Mouse (Mus musculus): ENCODE data around the gene Ltk. TPM values are rescaled to one million over a fixed set of nuclear protein-coding genes. Genes with fewer than 3 reads are reported as not detected.
"Not testable (repeated sequence)": the region's sequence is repeated elsewhere in the genome, so short reads cannot be mapped to it uniquely, and the experiment has no call there.

The Ltk gene
- total RNA-seq, 2 experiments from 2014 or later = 1.3 to 2.3 TPM

DNA sequence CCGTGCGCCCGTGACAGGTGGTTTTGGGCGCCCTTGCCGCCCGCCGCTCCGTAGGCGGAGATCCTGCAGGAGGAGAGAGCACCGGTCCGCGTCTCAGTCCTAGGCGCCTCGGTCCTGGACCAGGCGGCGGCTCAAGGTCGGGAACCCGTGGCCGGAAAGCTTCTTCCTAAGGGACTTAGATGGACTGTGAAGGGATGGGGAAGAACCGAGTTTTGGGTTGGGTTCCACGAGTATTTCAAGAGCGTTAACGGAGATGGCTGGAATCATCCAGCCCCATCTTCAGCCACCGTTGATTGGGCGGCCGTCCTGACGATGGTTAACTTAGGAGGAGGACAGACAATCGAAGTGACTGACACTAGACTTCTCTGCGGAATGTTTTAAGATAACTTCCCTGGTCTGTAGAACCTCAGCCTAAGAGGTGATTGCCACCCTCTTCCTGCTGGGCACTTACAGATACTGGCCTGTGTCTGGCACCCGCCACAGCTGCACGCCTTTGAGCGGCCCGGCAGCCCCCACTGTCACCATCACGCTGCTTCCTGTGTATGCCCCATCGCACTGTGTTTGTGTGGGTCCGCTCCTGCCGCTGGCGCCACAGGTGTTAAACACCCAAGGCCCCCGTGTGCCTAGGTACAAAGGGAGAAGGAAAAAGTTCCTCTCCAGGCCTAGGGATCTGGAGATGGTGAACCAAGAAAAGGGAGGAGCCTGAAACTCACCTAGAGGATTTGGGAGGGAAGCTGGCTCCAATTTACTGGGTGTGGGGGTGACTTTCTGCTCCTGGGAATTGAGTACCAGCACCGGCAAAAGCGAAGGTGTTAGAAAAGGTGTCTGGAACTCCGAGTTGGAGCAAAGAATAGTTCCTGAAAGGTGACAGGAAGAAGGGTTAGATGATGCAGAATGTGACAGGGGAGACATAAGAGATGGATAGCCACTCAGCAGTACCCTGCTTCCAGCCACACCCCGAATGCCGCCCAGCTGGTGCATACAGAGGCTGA, 1.1 kb downstream of the Ltk start:
- intact Hi-C loops (cut with DNase I) = no loop called here
- DNase-seq = no peak

GRCm38 (mm10) chr2:119758101-119758843, 2.0 kb downstream of the Ltk start:
- DNase-seq = no peak
- intact Hi-C loops (cut with DNase I) = no loop called here

GRCm38 (mm10) chr2:119757601-119758100, 2.6 kb downstream of the Ltk start:
- DNase-seq = no peak
- intact Hi-C loops (cut with DNase I) = no loop called here

GRCm38 (mm10) chr2:119749260-119749659, 11.0 kb downstream of the Ltk start:
- intact Hi-C loops (cut with DNase I) = no loop called here
- DNase-seq = no peak

DNA sequence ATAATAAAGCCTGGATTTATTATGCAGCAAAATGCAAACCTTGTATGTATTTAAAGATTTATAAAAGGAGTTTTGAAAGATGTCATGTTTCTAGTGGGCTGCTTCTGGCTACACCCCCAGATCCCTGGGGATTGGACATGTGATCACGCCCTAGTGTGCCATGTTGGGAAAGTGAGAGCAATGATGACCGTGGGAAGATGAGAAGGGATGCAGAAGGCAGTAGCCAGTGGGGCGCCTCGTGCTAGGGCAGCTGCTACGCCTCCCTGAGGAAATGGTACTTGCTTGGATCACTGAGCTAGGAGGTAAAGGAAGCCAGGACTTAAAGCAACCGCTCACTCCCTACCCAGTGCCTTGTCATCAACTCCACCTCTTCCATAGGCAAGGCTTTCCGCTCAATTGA, 12.7 kb downstream of the Ltk start:
- intact Hi-C loops (cut with DNase I) = no loop called here
- no peak for DNase-seq

DNA sequence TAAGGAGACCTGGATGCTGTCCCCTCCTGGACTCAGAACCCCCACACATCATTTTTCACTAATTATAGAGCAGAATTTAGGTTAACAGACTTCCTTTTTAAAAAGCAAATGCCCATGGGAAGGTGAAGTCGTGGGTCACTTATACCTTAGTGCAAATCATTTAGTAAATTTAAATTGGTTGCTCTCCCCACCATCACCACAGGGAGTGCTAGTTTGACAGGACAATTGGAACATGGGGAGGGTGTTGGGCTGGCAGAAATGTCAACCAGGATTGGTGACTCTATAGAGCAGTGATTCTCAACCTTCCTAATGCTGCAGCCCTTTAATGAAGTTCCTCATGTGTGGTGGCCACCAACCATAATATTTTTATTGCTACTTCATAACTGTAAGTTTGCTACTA, 14.9 kb downstream of the Ltk start:
- intact Hi-C loops (cut with DNase I) = no loop called here
- no peak for DNase-seq

DNA sequence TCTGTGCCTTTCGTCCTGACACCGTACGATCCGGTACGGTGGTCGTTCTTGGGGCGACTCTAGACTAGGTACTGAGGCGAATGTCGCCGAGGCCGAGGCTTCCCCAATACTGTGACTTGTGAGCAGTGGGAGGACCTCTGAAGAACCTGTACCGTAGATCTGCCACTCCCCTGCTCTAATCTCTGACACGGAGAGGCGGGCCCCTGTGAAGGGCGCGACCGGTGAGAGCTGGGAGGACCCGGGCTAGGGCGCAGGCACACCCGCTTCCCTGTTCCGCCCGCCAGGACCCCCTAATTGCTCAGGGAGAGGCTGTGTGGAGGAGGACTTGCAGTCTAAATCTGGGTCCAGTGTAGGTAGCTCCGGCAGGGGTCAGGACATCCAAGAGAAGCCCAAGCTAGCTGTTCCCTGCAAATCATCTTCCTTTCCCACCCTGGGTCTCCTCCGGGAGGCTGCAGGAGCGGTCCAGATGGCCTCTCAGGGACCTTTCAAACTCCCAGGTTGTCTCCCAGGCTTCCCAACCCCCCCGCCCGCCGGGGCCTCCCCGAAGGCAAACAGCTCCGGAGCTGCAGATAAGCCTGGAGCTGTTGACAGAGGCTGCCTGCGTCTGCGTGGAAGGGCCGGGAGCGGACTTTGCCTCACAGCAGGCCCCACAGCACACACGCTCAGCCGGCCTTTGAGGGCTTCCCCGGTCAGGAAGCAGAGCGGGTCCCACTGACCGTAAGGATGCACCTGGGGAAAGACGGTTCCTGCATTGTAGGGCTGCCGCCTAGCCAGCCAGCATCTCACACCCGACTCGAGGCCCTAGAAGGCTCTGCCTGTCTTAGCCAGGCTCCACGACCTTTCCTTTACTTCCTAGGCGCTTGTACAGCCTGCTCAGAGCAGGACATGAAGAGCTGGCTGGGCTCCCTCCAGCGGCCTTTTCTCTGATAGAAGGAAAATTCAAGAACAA, 15.8 kb downstream of the Ltk start:
- intact Hi-C loops (cut with DNase I) = no loop called here
- DNase-seq = peak; percentile 15

- DNase-seq = no peak
- intact Hi-C loops (cut with DNase I) = no loop called here
These were observed 16.4 kb downstream of the Ltk start for GRCm38 (mm10) chr2:119743808-119744162.

- DNase-seq = no peak
- intact Hi-C loops (cut with DNase I) = no loop called here
These were observed 16.9 kb downstream of the Ltk start for GRCm38 (mm10) chr2:119743176-119743807.

DNA sequence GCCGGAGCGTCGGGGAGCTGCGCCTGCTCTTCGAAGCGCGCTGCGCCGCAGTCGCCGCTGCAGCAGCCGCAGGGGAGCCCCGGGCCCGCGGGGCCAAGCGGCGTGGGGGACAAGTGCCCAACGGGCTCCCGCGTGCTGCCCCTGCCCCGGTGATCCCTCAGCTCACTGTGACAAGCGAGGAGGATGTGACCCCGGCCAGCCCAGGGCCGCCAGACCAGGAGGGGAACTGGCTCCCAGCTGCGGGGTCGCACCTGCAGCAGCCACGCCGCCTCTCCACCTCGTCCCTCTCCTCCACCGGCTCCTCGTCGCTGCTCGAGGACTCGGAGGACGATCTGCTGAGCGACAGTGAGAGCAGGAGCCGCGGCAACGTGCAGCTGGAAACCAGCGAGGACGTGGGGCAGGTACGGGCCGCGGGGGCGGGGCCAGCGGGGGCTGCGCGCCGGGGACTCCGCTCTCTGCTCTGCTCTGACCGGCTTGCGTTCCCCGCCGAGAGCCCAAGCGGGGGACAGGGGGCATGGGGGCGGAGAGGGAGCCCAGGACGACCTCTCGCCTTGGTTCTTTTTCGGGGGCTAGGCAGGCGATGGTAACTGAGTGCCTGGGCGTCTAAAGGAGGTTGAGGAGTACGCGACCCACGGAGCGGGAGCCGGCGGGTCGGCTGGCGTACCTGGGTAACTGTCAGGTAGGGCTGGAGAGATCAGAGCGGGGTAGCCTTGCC, 17.6 kb downstream of the Ltk start:
- no peak for DNase-seq
- intact Hi-C loops (cut with DNase I) = no loop called here

DNA sequence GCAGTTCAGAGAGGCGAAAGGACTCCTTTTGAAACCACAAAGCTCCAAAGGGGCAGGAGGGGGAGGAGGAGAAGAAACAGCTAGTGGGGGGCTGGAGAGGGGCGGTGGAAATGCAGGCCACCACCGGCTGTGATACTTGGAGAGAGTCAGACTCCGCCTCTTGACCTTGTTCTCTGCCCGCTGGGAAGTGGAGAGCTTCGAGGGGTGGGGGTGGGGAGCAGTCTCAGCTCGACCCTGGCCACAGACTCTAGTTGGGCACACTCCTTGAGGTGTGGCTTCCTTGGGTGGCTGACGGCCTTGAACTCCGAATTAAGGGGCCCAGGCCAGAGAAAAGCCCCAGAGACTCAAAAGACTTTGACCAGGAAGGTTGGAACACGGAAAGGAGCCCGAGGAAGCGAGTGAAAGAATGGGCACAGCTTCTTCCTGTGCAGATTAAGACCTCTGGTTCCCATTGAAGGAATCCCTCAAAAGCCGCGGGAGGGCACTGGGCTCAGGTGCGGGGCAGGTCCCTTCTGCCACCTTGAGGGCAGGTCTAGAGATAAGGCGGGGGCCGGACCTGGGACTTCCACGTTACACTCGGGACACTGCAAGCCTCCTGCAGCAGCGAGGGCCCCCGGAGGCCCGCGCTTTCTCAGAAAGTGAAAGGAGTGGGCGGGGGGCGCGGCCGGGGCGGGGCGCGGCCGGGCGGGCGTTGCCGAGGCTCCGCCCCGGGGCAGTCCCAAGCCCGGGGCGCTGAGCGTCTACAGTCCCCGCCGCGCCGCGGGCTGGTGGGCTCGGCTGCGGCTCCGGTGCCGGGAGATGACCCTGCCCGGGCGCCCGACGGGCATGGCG, 18.4 kb downstream of the Ltk start, which contains the start of gene Itpka:
Gene Itpka (plus strand): TSS at position 757 of the 831 bp plus-strand sequence.
- peak; percentile 48 for DNase-seq
- intact Hi-C loops (cut with DNase I) = no loop called here

DNA sequence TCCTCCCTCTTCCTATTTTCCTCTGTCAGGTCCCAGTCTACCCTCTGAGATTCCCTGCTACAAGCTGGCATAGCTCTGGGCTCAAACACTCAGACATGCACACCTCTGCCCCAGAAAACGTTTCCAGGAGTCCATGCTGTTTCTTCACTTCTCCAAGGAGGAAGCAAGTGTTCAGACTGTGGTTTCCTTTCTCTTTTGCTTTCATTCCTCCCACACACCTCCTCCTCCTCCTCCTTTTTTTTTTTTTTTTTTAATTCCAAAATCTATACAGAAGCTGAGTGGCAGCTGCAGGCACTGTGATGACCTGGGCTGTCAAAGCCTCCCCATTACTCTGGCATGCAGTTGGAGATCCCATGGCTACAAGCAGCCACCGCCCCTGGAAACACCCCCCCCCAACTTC, 19.7 kb downstream of the Ltk start:
- intact Hi-C loops (cut with DNase I) = no loop called here
- DNase-seq = no peak

GRCm38 (mm10) chr2:119737124-119737523, 23.1 kb downstream of the Ltk start:
- no peak for DNase-seq
- intact Hi-C loops (cut with DNase I) = no loop called here

GRCm38 (mm10) chr2:119730735-119731134, 29.5 kb downstream of the Ltk start:
- DNase-seq = no peak
- intact Hi-C loops (cut with DNase I) = no loop called here

DNA sequence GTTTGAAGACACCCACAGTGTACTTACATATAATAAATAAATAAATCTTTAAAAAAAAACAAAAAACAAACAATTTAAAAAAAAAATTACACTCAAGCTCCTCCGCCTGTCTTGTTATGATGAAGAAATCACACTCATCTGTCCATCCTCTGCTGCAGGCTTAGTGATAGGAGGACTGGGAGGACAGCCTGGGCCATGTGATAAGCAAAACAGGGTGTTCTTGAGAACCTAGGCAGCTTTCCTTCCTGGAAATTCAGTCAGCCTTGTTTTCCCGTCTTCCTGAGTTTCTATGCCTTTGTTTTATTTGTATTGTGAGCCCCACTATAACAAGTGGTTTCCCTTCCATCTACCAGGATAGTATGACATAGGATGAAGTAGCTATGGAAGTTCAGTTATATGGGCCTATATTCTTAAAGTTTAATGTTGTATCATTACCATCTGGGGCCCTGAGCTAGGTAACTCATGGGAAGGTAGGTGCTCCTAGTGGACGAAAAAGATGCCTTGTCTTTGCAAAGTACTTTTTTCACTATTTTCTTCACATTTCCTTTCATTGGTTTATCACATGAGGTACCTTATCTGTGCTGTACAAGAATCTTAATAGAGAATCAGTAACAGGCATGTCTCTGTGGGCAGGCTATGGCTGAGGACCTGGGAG, 32.3 kb downstream of the Ltk start:
- DNase-seq = no peak
- intact Hi-C loops (cut with DNase I) = no loop called here

- intact Hi-C loops (cut with DNase I) = no loop called here
- DNase-seq = no peak
These were observed 39.2 kb downstream of the Ltk start for GRCm38 (mm10) chr2:119721070-119721469.

DNA sequence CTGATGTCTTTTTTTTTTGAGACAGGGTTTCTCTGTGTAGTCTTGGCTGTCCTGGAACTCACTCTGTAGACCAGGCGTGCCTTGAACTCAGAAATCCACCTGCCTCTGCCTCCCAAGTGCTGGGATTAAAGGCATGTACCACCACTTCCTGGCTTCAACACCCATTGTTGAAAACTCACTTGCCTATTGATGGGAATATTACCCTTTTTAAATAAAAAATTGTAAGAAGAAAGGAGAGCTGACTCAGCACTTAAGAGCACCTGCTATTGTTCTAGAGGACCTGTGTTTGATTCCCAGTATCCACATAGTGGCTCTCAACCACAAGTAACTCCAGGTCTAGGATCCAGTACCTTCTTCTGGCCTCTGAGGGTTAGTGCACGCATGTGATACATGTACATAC, 44.4 kb downstream of the Ltk start:
- intact Hi-C loops (cut with DNase I); DNase-seq: not testable (repeated sequence)

DNA sequence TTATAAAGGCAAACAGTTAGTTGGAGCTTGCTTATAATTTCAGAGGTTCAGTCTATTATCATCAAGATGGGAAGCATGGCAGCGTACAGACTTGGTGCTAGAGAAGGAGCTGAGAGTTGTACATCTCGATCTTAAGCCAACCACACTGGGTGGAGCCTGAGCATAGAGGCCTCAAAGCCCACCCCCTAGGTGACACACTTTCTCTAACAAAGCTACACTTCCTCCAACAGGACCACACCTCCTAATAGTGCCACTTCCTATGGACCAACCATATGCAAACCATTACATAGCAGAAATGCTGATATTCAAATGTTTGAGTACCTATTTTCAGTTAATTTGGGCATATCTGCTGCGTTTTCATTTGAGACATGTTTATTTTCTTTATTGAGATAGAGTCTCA, 50.2 kb downstream of the Ltk start:
- DNase-seq = no peak
- intact Hi-C loops (cut with DNase I) = no loop called here
